Mouse (Mus musculus) adrenal gland, adult (tissue): ENCODE data around the gene Fuk.
A peak's percentile ranks its signal among the peaks of the same experiment; 100 is the strongest.
"Not testable (repeated sequence)": the region's sequence is repeated elsewhere in the genome, so short reads cannot be mapped to it uniquely, and the experiment has no call there.

Experiments
- DNase-seq, 2 experiments: peaks; one replicate each; pipeline ENCODE4 v3.0.0; 2022 to 2023; ENCODE audit warnings: low spot score in 1 of 2; ENCODE audit not compliant: inconsistent age in 2 of 2

The Fuk gene

DNA sequence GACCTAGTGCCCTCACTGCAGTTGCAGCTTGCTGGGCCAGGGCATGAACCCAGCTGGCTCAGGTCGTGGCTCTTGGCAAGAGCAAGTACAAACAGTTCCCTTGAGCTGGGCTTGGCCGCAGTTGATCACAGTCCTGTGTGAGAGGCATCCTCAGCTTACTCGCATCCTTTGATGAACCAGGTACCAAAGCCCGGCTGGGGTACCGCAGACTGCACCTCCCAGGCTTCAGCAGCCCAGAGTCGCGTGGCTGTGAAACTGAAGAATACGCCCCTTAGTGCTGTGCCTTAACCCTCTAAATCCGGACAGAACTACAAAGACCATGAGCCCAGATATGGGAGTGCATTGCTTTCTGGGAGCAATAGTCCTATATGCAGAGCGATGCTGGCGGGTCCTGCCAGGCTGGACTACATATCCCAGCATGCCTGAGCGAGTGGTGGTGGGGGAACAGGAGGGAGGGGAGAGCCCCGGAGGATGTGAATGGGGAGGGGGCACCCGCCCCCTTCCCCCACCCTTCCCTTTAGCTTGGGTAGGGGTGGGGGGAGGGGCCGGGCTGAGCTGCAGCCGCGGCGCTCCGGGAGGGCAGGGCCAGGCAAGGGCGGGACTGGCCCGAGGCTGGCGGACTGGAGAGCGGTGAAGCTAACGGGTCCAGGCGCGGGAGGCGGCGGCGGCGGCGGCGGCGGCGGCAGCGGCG, 17.2 kb upstream of the Fuk start, which contains the start of gene St3gal2:
TSS of gene St3gal2 (plus strand) at position 582 of the 691 bp plus-strand sequence.
- peak; percentile 91 to 95 for DNase-seq

DNA sequence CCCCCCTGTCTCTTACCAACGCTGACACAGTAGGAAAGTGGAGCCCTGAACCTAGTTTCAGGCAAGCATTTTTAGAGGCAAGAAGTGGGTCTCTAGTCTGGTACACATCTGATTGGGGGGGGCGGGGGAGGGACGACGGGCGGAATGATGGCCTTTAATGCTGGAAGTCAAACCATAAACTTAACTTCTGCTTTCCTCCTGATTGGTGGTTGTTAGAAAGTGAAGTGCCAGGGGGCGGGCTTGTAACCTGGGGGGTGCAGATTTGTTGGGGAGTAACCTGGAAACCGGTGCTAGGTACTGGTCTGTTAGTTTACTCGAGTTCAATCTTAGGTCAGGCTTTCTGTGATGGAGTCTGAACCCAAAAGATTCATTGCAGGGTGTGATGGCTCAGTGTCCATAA, 16.2 kb upstream of the Fuk start:
- no peak for DNase-seq

DNA sequence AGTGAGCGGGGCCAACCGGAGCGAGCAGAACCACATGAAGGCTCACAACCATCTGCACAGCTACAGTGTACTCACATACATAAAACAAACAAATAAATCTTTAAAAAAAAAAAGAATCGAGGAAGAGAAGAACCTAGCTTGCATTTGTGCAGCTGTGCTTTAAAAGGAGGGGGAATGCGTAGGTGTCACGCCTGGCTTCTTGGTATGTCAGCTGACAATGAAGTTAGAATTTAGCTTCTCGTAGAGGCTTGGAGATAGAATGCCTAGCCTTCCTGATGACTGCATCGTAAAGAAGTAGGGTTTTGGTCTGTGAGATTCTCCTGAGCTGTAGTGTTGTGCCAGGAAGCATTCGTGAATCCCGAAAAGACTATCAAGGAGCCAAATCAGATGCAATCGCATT, 15.7 kb upstream of the Fuk start:
- DNase-seq, result no peak

DNA sequence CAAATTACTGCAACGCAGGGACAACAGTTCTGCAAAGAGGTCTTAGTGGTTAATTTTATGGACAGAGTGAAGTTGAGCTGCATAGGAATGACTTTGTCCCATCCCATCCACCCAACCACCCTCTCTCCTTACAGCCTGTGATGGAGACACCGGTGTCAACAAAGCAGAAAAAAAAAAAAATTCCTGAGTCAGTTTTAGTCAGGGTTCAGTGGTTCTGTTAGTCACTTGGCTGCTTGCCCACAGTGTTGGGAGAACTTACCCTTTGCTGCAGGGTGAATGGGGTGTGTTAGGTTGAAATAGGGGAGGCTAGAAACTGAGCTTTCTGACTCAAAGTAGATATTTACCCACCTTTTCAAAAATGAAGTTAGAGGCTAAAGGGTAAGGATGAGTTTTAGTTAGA, 15.1 kb upstream of the Fuk start:
- DNase-seq, result peak; percentile 81 to 89

DNA sequence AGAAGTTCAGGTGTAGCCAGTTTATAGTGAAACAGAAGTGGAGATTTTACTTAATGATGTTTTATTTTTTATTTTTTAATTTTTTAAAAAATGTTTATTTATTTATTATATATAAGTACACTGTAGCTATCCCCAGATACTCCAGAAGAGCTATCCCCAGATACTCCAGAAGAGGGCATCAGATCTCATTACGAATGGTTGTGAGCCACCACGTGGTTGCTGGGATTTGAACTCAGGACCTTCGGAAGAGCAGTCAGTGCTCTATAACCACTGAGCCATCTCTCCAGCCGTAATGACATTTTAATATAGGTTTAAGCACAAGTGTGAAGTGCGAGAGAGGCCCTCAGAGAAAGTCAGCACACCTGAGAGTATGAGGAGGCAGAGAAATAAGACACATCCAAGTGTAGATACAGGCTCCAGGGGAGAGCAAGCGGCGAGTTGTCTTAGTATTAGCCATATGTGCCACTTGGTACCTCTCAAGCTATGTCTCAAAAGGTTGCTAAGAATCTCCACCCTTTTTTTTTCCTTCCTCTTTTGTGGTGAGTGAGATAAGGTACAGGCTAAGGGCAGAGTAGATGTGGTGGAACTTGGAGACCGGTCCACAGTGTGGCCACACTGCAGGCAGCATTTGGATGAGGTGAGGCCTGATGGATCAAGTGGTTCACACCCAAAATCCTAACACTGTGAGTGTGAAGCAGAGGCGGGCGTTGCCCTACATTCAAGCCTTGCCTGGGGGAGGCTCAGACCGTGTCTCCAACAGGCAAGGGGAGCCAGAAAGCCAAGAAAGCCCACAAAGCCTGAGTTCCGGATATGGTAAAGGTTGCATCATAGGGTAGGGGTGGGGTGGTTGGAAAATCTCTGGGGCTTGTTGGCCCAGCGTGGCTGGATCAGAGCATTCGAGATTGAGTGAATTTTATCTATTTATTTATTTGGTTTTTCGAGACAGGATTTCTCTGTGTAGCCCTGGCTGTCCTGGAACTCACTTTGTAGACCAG, 9.6 kb upstream of the Fuk start:
- DNase-seq, result no peak

DNA sequence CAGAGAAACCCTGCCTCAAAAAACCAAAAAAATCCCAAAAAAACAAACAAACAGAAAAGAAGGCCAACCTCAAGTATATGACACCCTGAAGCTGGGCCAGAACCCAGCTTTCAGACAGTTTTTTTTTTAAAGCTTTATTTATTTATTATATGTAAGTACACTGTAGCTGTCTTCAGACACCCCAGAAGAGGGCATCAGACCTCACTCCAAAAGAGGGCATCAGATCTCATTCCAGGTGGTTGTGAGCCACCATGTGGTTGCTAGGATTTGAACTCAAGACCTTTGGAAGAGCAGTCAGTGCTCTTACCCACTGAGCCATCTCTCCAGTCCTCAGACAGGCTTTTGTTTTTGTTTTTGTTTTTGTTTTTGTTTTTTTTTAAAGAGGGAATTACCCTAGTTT, 7.6 kb upstream of the Fuk start:
- DNase-seq, result not testable (repeated sequence)

DNA sequence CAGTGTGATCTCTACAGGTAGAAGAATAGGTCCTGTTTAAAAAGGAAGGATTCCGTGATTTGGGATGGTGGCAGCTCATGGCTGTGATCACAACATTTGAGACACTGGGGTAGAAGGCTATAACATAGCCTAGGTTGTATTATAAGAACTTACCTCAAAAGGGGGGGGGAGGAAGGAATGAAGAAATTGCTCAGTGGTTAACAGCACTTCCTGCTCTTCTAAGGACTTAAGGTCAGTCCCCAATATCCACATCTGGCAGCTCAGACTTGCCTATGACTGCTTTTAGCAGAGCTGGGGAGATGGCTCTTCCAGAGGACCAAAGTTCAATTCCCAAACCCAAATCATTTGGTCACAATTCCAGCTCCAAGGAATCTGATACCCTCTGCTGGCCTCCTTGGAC, 4.4 kb upstream of the Fuk start:
- DNase-seq, result no peak

DNA sequence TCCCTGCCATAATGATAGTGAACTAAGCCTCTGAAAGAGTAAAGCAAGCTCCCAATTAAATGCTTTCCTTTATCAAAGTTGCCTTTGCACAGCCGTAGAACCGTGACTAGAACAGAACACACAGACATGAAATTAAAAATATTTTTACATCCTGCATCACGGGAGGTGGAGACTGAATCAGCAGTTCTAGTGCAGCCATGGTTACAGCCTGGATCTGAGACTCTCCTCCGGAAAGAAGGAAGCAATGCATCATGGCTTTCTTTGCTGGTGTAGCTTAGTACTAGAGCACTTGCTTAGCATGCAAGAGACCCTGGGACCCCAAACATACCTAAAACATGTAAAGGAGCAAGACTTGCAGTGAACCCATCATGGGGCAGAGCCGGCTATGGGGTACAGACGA, 3.1 kb upstream of the Fuk start:
- DNase-seq, result no peak

DNA sequence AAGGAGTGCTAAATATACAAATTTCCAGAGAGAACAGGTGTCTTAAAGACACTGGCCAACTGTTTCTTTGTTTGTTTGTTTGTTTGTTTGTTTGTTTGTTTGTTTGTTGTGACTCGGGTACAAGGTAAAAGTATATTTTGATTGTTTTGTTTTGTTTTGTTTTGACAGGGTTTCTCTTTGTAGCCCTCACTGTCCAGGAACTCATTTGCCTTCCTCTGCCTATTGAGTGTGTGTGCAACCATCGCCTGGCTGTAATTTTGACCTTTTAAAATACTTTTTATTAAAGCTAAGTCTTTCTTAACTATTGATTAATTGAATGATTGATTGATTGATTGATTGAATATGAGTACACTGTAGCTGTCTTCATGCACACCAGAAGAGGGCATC, 284 bp upstream of the Fuk start:
- no peak for DNase-seq

DNA sequence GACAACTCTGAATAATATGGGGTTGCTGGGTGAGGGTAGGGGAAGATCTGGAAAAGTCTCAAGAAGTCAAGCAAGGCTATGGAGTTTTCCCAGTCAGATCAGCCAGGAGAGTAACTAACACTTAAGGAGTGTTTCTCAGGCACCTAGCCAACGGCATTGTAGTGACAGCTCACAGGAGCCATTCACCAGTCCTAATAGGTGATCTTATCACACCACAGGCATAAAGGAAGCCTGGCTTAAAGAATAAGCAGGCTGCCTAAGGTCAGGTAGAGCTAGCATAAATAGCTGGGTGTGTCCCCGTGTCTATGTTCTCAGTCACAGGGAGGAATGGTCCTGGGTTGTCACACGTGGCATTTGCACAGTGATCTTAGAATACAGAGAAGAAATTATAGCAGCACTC, 1.2 kb downstream of the Fuk start:
- DNase-seq, result no peak

DNA sequence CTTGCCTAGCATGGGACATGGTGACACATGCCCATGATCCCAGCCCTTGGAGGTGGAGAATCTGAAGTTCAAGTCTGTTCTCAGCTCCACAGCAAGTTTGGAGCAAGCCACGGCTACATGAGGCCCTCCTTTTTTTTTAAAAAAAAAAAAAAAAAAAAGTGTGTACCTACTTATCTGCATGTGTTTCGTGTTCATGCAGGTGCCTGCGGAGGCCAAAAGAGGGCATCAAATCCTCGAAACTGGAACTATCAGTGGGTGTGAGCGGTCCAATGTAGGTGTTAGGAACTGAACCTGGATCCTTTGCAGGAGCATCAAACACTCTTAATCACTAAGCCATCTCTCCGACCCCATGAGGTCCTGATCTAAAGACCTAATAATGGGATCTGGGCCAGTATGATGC, 4.8 kb downstream of the Fuk start:
- no peak for DNase-seq

DNA sequence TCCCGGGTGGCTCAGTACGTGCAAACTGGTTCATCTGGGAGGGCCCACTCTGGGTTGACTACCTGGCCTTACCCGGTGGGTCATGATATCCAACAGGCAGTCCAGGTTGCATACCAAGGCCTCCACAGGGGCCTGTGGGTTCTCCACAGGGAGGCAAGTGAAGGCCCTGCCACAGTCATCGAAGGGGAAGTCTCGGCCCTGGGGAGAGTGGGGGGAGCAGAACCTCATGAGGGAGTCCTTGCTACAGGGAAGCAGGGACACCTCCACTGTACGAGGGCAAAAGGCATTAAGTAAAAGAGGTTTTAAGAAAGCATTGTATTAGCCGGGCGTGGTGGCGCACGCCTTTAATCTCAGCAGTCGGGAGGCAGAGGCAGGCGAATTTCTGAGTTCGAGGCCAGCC, 6.5 kb downstream of the Fuk start:
- DNase-seq, result no peak

DNA sequence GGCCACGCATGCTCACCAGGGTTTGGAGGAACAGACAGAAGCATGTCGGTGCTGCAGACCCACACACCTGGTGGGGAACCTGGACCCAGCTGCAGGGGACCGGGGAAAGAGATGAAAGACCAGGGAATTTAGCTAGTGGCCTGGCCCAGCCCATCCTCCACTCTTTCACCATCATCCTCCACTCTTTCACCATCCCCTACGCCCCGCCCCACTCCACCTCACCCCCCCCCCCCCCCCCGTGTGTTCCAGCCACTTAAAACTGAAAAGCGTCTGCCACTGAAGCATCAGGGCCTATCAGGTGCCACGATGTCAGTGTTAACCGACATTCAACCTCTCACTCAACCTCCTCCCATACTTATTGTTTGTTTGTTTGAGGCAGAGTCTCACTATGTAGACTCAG, 7.0 kb downstream of the Fuk start:
- no peak for DNase-seq

DNA sequence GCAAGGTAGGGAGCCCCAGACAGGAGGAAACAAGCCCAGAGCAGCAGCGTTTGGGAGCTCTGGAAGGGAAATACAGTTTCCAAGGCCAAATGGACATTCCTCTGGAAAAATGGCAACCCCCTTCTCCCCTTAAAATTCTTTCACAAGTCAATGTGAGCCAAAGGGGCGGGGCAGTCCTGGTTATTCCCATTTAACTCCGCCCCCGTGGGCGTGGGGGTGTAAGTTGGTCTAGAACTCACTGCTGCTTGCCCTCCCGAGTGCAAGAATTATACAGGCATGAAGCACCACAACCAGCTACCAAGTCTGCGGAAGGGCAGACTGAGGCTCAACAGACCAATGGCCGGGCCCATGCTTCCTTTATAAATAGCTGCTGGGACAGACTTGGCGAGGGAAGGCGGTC, 7.4 kb downstream of the Fuk start:
- no peak for DNase-seq

DNA sequence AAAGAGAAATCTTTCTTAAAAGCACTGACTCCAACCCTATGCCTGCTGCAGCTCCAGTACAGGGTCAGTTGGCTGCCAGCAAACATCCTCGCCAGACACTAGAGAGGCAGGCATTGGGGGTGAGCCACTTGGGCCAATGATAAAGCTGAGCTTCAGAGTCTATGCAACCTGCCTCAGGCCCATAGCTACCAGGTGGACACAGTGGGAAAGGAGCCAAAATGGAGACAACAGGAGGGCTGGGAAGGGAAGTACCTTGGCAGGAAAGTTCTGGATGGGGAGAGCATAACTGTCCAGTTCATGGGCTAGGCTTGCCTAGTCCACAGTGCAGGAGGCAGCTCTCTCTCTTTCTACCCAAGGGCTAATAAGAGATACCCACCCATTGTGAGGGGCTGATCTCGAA, 9.4 kb downstream of the Fuk start:
- DNase-seq, result no peak

DNA sequence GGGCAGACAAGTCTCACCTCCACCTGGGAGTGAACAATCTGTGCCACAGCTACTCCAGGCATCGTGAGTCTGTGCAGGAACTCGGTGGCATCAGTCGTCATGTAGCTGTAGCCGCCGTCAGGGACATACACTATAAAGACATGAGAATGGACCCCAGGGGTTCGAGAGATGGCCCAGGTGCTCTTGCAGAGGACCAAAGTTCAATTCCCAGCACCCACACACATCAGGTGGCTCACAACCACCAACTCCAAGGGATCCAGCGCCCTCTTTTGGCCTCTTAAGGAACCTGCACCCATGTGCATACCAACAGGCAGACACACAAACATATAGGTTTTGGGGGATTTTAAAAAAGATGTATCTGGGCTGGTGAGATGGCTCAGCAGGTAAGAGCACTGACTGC, 10.2 kb downstream of the Fuk start:
- DNase-seq, result no peak

DNA sequence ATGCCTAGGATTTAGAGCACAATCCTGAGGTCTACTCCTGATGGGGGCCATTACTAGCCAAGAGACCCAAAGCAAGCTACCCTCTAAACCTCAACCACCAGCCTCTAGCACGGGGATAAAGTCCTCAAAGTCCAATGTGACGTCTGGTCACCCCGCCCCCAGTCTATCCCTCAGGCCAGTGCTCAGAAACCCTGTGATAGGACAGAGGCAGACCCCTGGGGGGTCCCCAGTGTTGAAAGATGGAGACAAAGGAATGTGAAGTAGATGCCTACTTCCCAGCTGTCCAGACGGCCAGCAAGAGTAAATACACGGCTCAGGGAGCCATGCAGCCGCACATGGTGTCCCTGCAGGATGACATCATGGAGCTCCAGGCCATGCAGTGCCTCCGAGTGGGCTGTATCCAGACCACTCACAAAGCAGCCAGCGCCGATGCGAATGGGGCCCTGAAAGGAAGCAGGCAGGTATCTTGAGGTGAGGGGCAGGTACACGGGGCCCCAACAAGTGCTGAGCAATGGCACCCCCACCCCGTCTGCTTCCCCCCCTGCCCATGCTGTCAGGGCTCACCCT, 12.3 kb downstream of the Fuk start:
- no peak for DNase-seq

DNA sequence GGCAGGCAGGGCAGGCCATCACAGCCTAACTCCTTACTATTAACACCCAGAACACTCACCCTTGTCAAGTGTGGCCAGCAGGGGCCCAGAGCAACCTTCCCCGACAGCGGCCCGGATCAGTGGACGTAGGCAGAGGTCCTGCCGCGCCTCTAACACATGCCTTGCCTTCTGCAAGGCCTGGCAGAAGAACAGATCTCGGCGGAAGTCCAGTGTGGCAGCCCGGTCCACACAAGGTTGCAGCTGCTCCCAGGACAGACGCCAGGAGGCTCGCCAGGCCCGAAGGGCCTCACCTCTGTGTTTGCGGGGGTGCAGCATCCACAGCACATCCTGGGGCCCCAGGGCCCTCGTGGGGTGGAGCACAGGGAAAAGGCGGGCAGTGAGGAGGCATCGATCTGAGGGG, 13.4 kb downstream of the Fuk start:
- DNase-seq, result no peak

DNA sequence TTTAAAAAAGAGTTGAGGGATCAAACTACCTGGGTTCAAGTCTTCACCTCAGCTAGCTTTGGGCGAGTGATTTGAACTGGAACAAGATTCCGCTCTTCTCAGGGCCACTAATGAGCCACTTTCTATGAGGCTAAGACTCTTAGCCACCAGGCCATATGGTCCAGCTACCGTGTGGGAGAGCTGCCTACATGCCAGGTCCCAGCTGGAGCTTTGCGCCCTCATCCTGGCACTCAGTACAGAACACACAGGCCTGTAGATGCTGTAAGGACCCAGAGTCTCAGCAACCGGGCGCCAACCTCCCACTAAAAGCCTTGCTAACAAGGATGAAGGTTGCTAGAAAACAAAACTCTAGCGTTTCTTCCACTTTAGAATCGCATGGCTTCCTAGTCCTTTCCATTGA, 13.8 kb downstream of the Fuk start:
- DNase-seq, result no peak

DNA sequence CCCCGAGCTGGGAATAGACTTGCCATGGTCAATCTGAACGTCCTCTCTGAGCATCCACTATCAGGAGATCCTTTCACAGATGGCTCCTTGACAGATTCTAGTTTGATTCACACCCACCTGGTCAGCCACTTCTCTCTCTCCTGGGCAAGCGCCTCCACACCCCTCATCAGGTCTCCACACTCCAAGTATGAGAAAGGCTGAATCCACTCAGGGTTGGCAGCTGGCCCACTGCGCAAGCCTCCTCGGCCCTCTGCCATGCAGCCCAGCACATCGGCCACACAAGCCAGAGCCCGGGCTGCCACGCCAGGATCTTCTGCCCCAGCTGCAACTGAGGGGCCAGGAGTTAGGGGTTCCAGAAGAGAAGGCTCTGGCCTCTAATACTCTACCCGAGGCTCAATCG, 14.7 kb downstream of the Fuk start:
- peak in 1 of 2 experiments; percentile 60 for DNase-seq

DNA sequence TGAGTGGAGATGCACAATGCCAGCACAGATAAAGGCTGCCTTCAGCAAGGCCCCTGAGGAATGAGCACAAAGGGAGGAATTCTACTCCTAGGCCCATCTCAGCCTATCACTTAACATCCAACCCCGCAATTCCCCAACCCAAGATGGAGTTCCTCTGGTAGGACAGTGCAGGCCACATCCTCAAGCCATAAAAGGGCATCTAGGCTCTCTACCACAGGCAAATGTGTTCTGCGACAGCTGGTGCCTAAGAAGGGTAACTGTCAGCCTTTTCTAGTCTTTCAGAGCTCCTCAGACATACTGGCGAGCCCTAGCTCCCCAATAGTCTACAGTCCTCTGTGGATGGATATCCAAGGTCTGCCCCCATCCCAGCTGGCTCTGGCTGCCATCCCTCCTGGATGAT, 15.7 kb downstream of the Fuk start:
- DNase-seq, result no peak

DNA sequence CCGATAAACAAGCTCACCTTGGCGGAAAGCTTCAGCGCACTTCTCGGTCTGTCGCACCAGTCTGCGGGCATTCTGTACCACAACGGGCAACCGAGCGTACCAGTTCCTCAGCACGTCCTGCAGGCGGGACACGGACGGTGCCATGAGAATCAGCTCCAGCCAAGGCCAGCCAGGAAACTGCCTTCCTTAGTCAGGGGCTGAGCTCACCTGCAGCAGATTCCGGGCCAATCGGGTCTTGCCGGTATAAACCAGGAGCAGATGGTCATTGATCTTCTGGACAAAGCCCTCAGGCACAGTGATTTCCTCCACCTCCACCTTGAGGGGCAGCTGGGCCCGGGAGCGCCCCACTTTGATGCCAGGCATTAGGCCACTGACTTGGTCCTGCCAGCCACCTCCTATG, 18.5 kb downstream of the Fuk start:
- no peak for DNase-seq
